Mouse (Mus musculus) WW6 (cell line): ENCODE measurements at regions not wholly inside any gene's neighbourhood (a gene's known extent, or its start where the extent isn't known, plus 50 kb on each side); places are given as distances from the start of the nearest gene placed in this dataset.

ENCODE experiments used
- DNase-seq: peaks from one replicate; pipeline ENCODE4 v3.0.0-alpha.2; 2013; ENCODE audit warnings: low read depth, low spot score

DNA sequence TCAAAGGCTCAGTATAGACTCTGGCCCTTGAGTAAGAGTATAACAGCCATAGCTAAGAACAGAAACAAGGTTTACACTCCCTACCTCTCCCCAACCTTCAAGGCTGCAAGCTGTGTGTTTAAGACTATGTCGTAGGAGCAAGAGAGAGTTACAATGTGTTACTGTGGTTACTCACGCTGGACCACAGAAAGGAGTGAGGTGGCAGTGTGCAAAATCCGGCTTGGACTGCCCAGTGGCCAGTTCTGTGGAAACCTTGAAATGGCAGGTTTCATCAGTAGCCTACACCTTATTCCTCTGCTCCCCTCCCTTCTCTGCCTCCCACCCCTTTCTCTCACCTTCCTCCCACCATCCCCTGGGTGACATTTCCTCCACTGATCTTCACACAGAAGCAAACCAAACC, 114.3 kb upstream of the Ado start:
- DNase-seq, result no peak

DNA sequence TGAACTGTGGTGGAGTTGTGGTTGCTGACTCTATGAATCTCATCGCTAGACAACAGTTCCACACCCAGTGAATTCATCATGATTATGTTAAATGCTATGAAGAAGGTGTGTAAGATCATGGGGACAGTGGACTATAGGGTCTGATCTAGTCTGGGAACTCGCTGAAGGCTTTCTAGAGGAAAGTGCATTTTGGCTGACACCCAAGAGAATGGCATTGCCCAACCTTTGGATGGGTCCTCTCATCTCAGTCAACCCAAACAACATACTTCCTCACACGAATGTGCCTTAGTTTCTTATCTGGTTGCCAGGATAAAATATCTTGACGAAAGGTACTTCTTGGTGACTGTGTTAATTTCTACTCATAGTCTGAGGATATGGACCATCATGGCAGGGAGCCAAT, 112.9 kb upstream of the Ado start:
- no peak for DNase-seq

DNA sequence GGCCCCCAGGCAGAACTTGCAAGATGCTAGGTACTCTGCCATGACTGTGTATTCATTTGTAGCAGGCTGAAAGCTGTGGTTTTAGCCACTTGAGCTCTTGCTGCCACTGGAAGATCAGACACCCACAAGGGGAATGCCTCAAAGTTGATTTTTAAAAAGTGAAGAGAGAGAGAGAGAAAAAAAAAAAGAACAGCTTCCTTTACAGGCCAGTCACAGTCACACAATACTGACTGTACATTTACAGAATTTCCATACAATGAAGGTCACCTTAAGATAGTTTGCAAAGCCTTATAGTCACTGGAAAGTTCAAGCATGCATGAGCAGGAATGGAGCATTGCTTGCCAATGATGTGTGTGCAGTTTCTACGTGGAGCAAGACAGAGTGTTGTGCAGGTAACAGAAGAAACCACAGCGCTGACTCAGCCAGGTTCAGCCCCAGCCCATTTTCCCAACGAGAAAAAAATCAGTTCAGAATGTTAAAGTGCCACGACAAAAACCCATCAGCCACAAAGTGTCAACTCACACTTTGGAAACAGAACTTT, 109.3 kb upstream of the Ado start:
- no peak for DNase-seq

DNA sequence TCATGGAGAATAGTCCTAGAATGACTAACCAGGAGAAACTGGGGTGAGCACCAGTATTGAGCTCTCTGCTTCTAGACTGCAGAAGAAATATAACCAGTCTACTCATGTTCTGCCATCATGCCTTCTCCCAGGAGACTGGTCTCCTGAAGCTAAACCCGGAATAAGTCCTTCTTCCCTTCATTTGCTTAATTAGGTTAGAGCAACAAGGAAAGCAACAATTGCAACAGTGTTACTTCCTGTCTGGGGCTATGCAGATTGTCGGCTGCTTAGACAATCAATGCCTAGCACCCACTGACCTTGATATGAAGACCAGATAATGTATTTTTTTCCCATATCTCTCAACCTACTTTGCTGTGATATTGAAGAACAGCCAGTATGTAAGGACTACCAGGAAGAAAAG, 108.5 kb upstream of the Ado start:
- no peak for DNase-seq

DNA sequence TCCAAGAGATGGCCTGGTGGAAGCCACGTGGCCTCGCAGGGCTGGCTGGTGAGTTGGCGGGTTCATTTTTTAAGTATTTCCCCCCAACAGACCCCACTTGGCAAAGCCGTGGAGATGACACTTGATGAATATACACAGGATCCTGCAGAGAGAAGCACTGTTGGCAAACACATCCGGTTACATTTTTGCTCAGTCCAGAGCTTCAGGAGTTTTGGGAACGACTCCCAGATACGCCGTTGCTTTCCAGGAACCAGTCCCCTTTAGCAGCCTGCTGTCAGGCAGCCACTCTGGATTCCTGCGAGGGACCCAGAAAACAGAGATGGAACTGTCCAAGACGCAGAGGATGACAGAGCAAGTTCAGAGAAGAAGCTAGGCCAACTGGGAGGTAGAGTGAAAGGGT, 105.8 kb upstream of the Ado start:
- no peak for DNase-seq

DNA sequence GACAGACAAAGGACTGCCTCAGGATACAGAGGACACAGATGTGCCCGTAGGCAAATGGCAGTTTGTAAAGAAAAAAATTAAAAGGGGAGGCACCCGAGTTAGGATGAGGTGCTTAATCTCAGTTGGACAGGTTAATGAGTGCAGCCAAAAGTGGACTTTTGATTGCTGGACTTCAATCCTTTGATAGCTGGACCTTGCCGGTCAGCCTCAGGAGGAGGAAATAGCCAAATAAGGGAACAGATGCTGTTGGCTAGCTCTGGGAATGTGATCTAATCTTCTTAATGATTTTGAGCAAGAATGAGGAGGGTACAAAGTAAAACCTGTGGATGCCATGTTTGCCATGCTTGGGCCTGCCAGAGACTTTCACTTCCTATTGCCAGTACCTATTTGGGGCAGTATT, 103.5 kb upstream of the Ado start:
- DNase-seq, result no peak

DNA sequence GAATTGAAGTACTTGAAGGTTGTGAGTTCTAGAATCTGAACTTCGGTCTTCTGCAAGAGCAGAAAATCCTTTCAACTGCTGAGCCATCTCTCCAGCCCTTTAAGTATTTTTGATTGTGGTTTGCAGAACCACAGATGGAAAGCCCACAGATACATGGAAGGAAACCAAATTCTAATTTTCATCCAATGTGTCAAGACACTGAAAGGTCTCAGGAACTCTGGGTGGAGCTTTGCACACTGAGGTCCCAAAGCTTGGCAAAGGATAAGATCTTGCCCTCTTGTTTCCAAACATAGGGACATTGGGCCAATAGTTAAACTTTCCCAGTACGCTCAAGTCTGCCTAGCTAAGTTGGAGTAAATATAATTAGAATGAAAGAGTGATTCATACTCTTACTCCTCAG, 102.6 kb upstream of the Ado start:
- no peak for DNase-seq

DNA sequence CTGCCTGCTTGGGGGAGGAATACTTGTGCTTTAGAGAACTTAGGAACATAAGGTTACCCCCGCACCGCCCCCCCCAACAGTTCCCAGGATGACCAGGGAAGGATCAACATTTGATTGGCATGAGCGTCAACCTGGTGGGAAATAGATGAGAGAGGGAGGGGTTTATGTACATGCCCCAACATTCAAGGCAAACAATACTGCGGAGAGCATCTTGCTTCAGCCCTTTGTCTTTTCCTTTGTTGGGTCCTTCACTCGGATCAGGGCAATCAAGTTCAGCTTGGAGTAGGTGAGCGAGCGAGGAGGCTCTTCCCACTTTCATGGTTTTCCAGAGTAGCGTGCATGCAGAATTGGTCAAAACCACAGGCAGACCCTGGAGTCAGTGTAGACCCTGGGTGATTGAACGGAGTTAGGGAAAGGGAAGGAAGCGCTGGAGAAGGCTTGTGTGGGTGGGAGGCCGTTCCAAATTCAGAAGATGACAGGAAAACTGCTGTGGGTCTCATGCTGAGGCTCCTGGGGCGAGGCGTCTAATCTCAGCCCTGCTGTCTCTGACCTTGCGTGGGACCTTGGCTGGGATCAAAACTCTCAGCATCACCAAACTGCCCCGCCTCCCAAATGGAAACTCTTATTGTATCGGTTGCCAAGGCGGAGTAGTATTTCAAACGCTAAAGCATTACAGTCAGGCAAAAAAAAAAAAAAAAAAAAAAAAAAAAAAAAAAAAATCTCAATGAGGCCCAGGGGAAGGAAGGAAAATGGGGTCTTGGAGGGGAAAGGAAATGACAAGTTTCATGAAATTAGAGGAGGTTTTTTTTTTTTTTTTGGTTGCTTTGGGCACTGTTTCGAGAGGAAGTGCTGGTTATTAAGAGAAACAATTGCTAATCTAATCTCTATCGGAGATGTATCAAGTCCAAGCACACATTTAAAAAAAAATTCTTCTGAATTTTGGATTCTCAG, 99.3 kb upstream of the Ado start:
- no peak for DNase-seq

DNA sequence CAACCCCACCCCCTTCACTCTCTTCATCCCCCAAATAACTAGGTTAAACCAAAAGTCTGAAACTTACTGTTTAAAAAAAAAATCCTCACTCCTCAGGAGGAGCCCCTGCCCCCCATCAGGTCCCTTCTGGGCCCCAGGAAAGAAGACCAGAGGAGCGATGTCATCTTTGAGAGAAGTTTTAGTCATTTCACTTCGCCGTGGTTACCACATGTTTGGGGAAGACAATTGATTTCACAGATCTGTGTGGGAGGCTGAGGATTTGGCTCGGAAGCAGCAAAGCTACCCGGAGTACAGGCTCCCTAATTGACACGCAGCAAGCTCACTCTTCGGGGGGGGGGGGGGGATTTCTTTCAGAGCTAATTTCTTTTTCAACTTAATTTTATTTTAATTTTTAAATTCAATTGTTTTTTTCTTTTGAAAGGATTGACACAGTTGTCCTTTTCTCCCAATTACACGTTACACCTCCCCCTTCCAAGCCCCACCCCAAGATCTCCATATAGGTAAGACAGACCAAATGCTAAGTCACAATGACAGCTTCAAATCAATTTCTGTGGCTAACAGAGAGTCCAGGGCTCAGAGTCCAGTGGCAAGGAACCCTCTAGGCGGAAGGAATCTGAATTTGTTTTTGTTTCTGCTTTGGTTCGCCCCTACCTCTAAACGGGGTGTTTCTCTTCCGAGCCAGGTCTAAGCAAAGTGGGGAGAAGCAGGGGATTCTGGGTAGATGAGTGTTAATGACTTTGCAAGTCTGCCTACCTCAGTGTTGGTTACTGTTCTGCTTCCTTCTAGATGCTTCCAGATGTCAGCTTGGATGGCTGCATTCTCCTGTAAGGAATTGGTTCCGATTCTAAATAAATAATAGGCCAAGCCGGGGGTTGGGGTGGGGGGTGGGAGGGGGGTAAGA, 98.2 kb upstream of the Ado start:
- DNase-seq, result no peak

DNA sequence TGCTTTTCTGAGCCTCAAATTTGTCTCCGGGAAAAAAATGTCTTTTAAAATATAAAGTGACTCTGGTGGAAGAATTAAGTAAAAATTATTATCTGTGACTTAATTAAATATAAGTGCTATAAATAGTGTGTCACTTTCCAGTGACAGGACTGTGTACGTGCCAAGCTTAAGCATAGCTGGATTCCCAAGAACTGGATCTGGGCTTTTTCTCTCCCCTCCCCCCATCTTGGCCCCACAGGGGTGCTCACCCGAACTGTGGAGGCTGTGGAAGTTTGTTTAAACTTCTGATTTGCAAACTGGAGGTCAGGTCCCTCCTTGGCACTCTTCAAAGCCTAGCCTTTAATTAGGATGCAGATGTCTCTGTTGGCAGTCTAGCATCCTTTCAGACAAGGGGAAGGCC, 97.1 kb upstream of the Ado start:
- no peak for DNase-seq

DNA sequence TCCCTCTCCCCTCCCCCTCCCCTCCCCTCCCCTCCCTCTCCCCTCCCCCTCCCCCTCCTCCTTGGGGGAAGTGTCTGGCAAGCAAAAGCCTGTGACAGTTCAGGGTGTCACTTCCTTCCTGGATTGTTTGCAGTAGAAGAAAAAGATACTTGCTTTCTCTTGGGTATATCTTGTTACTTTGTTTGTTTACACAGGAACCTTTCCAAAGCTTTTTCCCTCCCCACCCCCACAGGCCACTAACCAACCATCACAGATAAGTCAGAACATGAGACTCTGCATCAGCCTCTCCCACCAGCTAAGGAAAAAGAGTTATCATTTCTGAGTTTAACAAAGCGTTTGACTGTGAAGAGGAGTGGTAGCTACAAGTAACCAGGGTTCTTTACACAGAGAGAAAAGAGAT, 95.5 kb upstream of the Ado start:
- DNase-seq, result no peak

DNA sequence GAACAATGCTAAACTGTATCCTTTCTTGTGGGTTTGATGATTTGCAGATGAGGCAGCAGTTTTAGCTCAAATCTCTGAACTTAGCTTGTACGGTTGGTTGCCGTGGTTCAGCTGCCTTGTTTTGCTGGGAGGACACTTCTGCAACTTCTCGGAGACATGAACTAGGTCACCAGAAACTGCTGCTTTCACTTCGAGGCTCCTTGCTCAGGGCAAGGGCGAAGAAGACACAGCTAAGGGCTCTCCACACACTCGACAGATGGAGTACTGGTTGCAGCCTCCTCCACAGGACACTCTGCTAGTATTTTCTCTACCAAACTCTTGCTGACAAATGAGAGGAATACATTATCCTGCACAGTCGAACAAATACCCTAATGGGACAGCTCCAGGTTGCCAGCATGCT, 94.9 kb upstream of the Ado start:
- no peak for DNase-seq

DNA sequence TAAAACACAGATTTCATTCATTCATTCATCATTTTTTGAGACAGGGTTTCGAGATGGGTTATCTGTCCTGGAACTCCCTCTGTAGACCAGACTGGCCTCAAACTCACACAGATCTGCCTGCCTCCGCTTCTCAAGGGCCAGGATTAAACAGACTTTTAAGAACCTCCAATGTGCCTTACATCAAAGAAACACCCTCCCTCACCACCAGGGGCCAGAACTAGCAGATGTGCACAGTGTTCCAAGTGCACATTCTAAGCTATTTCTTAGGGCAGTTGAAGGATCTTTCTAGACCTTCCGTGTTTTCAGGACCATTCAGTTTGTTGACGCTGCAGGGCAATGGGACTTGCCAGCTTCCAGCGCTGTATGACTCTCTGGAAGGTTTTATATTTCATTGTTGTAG, 88.6 kb upstream of the Ado start:
- DNase-seq, result no peak

DNA sequence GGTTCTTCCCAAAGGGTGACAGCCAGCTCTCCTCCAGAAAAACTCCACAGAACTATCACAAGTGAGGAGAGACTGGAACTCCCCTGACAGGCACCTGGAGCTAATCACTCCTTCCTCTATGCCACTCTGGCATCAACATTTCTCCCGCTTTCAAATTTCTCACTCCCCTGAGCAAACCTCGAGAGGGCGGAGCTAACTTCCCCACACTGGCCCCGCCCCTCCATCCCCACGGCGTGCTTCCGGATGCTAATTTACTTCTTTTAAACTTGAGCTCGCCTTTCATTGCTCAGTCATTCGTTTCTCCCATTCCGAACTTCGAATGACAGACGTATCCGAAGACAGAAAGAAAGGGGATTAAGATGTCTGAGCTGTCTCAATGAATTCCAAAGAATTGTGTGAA, 87.8 kb upstream of the Ado start:
- no peak for DNase-seq

DNA sequence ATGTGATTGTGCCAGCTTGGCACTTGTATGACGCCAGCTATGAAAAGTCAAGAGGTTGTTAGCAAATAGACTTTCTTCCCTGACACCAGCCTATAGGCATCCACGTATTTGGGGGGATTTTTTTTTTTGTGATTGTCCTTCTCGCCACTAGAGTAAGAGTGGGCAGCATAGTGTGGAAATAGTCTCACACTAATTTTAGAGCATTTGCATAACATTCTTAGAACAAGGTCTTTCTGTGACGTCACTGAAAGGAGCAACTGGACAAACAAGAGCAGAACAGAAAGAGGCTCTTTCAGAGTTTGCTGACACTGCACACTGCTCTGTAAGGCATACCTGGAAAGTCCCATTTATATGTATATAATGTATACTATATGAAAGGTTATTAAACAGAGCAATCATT, 86.0 kb upstream of the Ado start:
- DNase-seq, result no peak

DNA sequence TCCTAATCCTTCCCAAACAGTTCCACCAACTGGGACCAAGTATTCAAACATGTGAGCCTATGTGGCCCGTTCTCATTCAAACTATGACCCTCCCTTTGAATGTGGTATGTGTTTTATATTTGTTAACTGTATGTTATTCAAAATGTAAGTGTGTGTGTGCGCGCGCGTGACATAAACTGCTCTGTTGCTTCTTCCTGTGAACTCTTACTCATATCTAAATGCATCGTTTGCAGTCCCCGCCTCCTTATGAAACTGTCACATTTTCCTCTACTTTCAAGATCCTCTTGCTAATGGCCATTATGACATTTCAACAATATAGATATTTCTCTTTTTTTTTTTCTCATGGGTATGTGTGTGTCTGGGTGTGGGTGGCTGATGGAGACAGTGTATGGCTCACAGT, 84.3 kb upstream of the Ado start:
- DNase-seq, result no peak

DNA sequence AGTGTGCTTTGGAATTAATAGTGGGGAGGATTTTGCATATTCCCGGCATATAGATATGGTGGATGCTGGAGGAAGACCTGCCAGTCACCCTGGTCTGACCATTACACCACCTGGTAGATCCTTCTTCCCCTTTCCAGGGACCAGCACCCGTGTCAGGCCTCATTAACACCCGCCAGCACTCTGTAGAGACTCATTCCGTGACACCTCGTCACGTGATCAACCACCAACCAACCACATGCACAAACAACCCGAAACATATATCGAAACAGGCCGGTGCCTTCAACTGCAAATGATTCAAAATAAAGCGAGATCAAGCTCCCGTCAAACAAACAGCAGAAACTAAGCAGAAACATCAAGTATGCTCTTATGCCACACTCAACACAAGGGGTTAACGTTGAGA, 74.6 kb upstream of the Ado start:
- no peak for DNase-seq

DNA sequence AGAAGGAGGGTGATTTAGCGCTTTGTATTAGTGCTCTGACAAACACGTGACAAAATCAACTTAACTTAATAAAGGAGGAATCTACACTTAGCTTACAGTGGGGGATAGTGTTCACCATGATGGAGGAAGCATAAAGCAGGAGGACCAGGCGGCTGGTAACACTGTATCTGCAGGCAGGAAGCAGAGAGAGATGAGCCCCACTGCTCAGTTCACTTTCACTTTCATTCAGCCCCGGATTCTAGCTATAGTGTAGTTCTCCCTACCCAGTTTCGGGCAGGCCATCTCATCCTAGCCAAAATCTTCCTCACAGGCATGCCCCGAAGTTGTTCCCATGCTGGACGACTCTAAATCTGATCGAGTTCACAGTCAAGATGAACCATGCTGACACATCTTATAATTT, 71.3 kb upstream of the Ado start:
- no peak for DNase-seq

DNA sequence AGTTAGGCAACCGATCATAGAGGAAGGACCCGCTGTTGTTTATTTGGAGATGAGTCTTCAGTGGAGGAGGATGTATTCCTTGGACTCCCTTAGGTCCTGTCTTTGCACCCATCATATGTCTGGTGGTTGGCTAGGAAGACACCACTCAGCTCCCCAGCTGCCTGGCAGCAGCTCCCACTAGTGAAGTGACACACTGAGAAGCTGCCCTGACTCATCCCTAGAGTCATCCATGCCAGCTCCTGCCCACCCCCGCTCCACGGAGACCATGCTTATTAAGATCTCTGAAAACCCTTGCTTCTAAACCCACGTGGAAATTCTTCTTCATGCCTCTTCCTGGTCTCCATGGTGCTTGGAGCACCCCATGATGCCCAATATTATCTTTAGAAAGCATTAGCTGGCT, 69.4 kb upstream of the Ado start:
- no peak for DNase-seq

DNA sequence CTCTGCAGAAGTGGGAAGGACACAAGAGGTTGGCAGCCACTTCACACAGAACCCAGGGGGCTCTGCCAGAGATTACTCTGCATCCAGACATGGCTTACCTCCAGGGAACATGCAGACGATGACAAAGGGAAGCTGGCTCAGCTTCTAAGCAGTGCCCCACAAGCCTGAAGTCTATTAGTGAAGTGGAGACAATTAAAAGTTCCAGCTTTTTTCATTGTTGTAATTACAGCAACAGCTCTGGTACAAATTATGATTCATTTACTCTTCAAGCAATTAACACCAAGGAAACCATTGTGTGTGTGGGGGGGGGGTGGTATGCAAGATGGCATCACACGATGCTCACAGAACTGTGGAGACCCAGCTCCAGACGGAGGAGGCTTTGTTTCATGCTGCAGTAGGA, 66.3 kb upstream of the Ado start:
- DNase-seq, result no peak

DNA sequence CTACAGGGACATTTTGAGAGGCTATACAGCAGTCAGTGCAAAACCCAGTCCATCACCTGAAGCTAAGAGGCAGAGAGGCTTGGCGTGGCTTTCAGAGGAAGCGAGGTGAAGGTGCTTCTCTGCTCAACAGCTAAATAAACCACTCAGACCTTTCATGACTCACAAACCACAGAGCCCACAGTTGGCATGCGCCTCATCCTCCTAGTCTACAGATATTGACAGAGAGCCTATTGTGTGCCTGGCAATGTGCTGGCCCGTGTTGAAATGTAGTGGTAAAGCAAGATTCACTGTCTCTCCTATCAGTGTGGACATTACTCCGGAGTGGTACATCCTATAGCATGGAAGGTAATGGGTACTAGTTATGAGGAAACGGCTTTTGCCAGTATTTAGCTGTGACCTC, 61.9 kb upstream of the Ado start:
- no peak for DNase-seq

DNA sequence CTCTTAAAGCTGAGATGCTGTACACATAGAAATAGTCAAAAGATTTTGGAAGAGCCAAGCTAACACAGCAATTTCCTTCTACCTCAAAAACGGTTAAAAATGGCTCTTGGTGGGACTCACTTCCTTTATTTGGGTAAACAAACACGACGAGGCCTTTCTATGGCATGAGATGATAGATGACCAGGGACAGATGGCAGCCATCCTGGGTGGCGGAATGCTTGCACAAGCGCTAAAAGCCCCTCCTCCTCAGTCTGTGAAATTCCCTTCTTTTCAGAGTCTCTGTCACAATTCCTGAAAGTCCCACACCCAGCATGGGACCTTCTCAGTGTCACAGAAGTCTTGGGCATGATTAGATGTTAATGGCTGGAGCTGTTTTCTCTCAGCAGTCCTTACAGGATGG, 59.3 kb upstream of the Ado start:
- DNase-seq, result no peak
